Mouse (Mus musculus) right cerebral cortex, adult 18-20 months (tissue): ENCODE data around the gene Vmn1r185.
"Not testable (repeated sequence)": the region's sequence is repeated elsewhere in the genome, so short reads cannot be mapped to it uniquely, and the experiment has no call there.

ENCODE experiments used
- DNase-seq: peaks from one replicate; pipeline ENCODE4 v3.0.0; 2022; ENCODE audit warnings: mixed read lengths

Vmn1r185 gene

GRCm38 (mm10) chr7:26618364-26618763 is at the start of gene Vmn1r185:
Vmn1r185 (minus strand) TSS chr7:26618464.
- not testable (repeated sequence) for DNase-seq

- DNase-seq = not testable (repeated sequence)
Observed at GRCm38 (mm10) chr7:26667466-26667865, 49.2 kb upstream of the Vmn1r185 start.

- no peak for DNase-seq
Observed at GRCm38 (mm10) chr7:26666011-26666410, 47.7 kb upstream of the Vmn1r185 start.

- no peak for DNase-seq
Observed at GRCm38 (mm10) chr7:26589774-26590173, 28.5 kb downstream of the Vmn1r185 start.

- DNase-seq = no peak
Observed at GRCm38 (mm10) chr7:26589077-26589476, 29.2 kb downstream of the Vmn1r185 start.
